Mouse (Mus musculus) lung, postnatal 0 days (tissue): ENCODE measurements around the gene Pacrg.

Experiments
- CTCF ChIP-seq: IDR thresholded peaks from 2 replicates; pipeline ENCODE4 v1.5.1; 2016; ENCODE audit warnings: antibody characterized with exemption, mild to moderate bottlenecking
- EP300 ChIP-seq: IDR thresholded peaks from 2 replicates; pipeline ENCODE4 v1.6.1; 2016; ENCODE audit warnings: antibody characterized with exemption, mild to moderate bottlenecking, control low read depth

DNA sequence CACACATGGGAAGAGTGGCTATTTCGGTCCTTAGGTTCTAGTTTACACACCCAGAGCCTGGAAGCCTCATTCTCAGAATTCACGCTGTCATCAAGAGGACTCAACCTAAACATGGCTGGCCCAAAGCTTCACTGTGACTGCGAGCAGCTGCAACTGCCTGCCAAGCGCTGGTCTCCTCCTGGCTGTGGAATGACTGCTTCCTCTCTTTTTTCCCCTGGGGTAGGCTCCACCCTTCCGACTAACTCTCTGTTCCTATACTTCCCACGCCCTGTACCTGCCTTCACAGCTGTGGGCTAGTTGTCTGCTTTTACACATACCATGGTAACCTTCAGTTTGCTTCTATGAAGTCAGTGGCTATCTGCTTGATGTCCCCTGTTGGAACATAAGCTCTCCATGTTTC is 453.6 kb downstream of the Pacrg start:
- no peak for TF ChIP-seq EP300
- TF ChIP-seq CTCF, result no peak
